Mouse (Mus musculus): ENCODE measurements around the gene Gramd1c.

Gene Gramd1c

DNA sequence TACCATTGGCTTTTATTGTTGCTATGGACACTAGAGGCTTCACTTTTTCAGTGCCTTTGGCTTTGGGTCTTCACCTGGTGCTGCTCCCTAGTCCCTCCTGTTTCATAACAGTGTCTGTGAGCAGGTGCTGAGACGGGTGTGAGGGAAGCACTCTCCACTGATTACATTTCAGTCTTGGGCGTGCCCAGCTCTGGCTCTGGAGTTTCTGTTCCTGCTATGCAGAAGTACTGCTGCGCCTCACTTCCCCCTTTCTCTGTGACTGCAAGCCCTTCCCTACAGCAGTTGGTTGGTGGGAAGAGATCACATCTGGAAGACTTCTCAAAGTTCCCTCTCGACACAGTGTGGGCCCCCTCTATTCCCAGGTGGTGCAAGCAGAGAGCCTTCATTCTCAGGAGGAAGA is 111.6 kb downstream of the Gramd1c start:
- no peak for DNase-seq

DNA sequence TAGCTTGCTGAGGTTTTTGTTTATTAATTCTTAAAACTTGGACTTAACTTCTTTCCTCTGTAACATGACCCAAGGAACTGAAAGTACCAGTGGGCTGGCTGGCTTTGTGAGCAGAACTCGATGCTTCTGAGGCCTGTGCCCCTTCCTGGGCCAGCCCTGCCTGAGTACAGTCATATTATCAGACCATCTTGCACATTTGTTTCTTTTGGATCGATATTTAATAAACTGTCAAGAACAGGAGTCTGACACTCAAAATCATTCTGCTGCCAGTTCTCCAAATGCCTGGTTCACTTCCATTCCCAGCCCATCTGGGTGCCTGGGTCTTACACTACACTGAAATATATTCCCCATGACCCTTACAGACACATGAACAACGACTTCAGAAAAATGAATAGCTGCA is 117.3 kb downstream of the Gramd1c start:
- no peak for DNase-seq

DNA sequence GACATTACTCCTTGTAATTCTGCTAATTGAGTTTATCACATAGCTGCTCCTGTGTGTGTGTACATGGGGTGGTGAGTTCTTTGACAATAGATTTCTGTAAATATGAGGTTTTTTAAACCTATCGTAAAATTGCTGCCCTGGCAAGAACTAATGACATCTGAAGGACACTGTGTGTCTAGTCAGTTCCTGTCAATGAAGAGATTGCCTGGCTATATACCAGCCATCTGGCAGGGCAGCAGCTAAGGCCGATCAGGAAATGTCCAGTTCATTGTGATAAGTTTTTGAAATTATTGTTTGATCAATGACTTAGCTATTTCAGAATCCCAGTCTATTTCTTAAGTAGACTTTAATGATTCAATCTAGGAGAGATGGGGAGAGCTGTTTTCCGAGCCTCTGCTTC is 117.8 kb downstream of the Gramd1c start:
- DNase-seq: no peak

DNA sequence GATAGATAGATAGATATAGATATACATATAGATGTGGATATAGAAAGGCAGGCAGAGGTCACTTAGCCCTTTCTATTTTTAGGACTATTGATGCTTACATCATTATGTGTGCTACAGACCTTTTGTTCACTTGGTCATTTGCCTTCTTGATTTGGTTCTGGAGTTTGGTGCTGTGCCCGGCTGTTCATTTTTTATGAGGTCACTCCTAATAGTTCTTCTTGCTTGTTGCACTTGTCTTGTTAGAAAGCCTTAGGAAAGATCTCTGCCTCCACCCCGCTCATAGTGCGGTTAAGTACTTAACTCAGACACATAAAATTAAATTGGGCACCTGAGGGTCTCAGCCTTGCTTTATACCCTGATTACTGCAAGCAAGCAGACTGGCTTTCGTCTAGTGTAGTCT is 122.3 kb downstream of the Gramd1c start:
- DNase-seq: no peak

DNA sequence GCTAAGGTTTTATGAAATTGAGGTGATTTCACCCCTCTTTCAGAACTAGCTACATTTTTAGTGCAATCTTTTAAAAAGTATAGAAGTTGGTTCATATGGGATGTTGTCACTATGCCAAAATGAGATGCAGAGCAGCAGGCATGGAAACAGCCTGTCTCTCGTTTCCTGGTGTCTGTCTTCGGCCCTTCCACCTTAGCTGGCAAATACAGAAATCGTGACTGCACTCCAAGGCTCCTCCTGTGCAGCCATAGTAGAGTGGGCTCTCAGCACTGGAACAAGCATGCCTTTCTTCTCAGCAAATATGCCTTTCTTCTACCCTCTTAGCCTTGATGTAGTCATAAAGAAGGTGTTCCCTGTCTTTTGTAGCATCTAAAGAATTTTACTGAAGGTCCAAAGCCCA is 127.3 kb downstream of the Gramd1c start:
- DNase-seq: no peak

DNA sequence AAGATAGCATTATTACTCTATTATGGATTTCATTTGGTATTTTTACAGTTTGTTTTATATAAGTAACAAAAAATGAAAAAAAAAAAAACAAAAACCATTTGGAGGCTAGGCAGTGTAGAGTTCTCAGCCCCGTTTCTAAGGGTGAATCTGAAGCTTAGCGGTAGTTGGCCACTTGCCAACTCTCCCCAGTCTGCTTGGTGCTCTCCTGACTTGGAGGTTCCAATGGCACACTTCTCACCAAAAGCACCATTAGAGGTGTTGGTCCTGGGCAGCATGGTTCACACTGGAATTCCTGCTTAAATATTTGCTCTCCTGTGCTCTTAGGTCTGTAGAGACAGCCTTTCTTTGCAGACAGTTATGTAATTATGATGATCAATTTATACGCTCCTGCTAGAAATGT is 127.8 kb downstream of the Gramd1c start:
- no peak for DNase-seq

DNA sequence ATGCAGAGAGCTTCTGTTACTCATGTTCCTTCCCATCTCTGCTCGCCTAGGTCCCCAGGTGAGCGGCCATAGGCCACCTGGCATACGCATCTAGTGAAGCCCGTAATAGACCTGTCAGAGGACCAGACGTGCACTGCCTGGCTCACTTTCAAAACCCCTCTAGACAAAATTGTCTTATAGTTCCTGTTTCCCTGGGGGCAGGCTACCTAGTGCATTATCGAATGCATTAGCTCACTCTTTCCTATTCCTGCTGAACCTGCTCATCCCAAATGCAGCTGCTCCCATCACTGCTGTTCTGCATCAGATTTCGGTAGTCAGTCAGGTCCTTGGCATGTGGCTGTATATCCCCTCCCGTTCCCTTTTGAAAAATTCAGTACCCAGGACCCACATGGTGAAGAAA is 128.3 kb downstream of the Gramd1c start:
- DNase-seq: no peak

DNA sequence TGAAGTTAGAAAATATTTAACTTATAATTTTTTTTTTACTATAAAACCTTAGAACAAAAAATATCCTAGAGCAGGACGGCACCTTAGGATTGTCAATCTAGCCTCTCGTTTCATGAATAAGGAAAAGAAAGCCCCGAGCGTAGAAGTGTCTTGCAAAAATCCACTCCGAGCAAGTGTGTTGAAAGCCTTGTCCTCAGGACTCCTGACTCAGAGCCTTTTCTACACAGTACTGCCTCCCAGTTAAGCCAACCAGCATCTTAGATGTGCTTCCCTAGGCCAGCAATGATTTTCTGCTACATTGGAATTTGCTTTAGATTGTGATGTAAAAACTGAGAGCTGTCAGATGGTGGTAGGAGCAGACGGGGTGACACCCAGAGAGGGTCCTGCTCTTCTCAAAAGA is 130.1 kb downstream of the Gramd1c start:
- DNase-seq: no peak

DNA sequence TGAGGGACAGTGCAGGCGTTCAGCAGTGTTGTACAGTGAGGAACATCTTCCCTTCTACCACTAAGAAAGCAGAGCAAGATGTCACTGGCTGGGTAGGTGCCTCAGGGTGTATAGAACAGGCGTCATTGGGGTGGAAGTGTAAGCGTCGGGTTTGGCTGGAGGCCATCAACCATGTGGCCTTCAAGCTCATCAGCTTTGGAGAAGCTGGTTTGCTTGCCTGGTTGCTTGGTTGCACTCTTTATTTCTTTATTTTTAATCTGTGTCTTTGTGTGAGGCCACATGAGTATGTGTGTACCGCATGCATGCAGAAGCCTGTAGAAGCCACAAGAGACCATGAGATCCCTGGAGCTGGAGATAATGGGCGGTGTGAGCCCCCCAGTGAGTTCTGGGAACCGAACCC is 130.8 kb downstream of the Gramd1c start:
- DNase-seq: no peak

DNA sequence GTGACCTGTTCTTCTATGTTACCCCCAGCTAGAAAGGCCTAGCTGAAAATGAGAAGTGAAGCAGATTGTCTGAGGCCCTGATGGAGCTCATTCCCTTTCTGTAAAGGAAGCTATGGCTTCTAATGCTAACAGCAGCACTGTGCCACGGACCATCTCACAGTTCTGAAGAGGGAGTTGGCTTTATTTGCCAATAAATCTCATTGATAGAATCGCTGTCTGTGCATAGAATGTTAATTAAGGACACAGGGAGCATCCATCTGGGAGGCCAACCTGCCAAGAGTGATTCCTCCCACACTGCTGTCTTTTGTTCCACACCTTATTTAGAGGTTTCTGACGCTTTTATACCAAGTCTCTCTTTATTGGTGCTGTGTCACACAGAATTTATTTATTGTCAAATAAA is 131.6 kb downstream of the Gramd1c start:
- no peak for DNase-seq

DNA sequence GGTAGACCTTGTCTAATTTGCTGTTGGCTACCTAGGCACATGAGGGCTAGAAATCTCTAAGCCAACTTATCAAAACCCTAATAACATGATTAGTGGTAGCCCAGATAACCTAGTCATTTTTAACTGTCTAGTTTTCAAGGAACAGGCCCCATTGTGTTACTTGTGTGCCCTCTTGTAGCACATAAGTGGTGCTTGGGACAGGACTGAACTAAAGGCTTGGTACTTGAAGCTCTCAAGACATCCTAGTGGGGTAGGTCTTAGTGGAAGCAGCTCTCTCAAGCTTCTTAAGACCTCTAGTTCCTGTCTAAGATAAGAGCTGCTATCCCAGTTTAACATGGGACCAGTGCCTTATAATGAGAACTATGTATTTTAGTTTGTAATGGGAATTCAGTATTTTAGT is 132.6 kb downstream of the Gramd1c start:
- no peak for DNase-seq

Data from embryo, embryonic 11 days (tissue).